Mouse (Mus musculus) ES-Bruce4 (cell line): ENCODE results near the gene Pcsk7.

Experiments
- CTCF ChIP-seq: IDR thresholded peaks from one replicate; pipeline ENCODE4 v1.8.1; 2011; ENCODE audit warnings: low read depth, low read length
- EP300 ChIP-seq: IDR thresholded peaks from 2 replicates; pipeline ENCODE4 v1.6.1; 2011; ENCODE audit warnings: low read depth, low read length; ENCODE audit not compliant: insufficient read depth
- POLR2A ChIP-seq: IDR thresholded peaks from one replicate; pipeline ENCODE4 v1.8.1; 2011; ENCODE audit warnings: low read length; ENCODE audit not compliant: insufficient read depth

- TF ChIP-seq CTCF (no peak), EP300 (no peak), POLR2A (no peak)
Observed at GRCm38 (mm10) chr9:45939794-45940193, 33.5 kb downstream of the Pcsk7 start.
